Mouse (Mus musculus) frontal cortex, adult 2 months (tissue): ENCODE results near the gene Lmna. TPM values are rescaled to one million over a fixed set of nuclear protein-coding genes. Genes with fewer than 3 reads are reported as not detected.

ENCODE experiments used
- polyA plus RNA-seq: library from polyadenylated mRNA; depleted of rRNA; stranded (reverse); fragments of >200 nt; gene quantifications from 2 replicates; pipeline ENCODE4 v1.2.3, GENCODE M21; 2012; rRNA removed

The Lmna gene
- polyA plus RNA-seq, 1 experiment, result 53.9 TPM

Other genes with a start within 250 kb of the Lmna start
- not detected in 2 replicates for gene Gm38392, start 222.7 kb downstream of the Lmna start, polyA plus RNA-seq
- gene Tsacc, start 213.0 kb downstream of the Lmna start, polyA plus RNA-seq, result 4.2 and 5.1 TPM in 2 replicates
- gene Cct3, start 212.8 kb downstream of the Lmna start, polyA plus RNA-seq, result 141 and 157 TPM in 2 replicates
- 88.0 and 91.7 TPM in 2 replicates for gene Glmp, start 184.9 kb downstream of the Lmna start, polyA plus RNA-seq
- gene Tmem79, start 173.8 kb downstream of the Lmna start, polyA plus RNA-seq, result 0.64 and 0.78 TPM in 2 replicates
- gene Smg5, start 173.7 kb downstream of the Lmna start, polyA plus RNA-seq, result 87.8 and 92.8 TPM in 2 replicates
- gene Paqr6, start 145.4 kb downstream of the Lmna start, polyA plus RNA-seq, result 29.8 and 29.9 TPM in 2 replicates
- gene Bglap3, start 137.2 kb downstream of the Lmna start, polyA plus RNA-seq, result 0.46 and 2.3 TPM in 2 replicates
- gene Bglap2, start 131.3 kb downstream of the Lmna start, polyA plus RNA-seq, result 1.6 and 5.5 TPM in 2 replicates
- gene Bglap, start 125.5 kb downstream of the Lmna start, polyA plus RNA-seq, result 0.34 and 2.3 TPM in 2 replicates
- gene Pmf1, start 99.6 kb downstream of the Lmna start, polyA plus RNA-seq, result 12.6 and 14.3 TPM in 2 replicates
- gene Slc25a44, start 84.8 kb downstream of the Lmna start, polyA plus RNA-seq, result 59.9 and 61.4 TPM in 2 replicates
- 66.2 and 70.8 TPM in 2 replicates for gene Sema4a, start 48.8 kb downstream of the Lmna start, polyA plus RNA-seq
- gene Mex3a, start 22.4 kb upstream of the Lmna start, polyA plus RNA-seq, result 4.5 and 4.7 TPM in 2 replicates
- 0.40 and 0.67 TPM in 2 replicates for gene Rab25, start 38.3 kb upstream of the Lmna start, polyA plus RNA-seq
- gene Lamtor2, start 43.1 kb upstream of the Lmna start, polyA plus RNA-seq, result 110 and 131 TPM in 2 replicates
- gene Ubqln4, start 43.8 kb upstream of the Lmna start, polyA plus RNA-seq, result 97.4 and 102 TPM in 2 replicates
- gene Ssr2, start 65.9 kb upstream of the Lmna start, polyA plus RNA-seq, result 111 and 131 TPM in 2 replicates
- gene Arhgef2, start 96.0 kb upstream of the Lmna start, polyA plus RNA-seq, result 185 and 212 TPM in 2 replicates
- not detected in 2 replicates for gene Rxfp4, start 143.2 kb upstream of the Lmna start, polyA plus RNA-seq
- 75.8 and 82.0 TPM in 2 replicates for gene Khdc4, start 175.8 kb upstream of the Lmna start, polyA plus RNA-seq
- gene Rit1, start 206.9 kb upstream of the Lmna start, polyA plus RNA-seq, result 60.9 and 63.1 TPM in 2 replicates